Mouse (Mus musculus): ENCODE data around the gene Olfr1047.
"Not testable (repeated sequence)": the region's sequence is repeated elsewhere in the genome, so short reads cannot be mapped to it uniquely, and the experiment has no call there.

The Olfr1047 gene

GRCm38 (mm10) chr2:86231301-86231700, at the start of gene Olfr1047:
Olfr1047 (minus strand) TSS chr2:86231401.
- no peak for DNase-seq (ENCODE audit: low read depth, low spot score)

DNA sequence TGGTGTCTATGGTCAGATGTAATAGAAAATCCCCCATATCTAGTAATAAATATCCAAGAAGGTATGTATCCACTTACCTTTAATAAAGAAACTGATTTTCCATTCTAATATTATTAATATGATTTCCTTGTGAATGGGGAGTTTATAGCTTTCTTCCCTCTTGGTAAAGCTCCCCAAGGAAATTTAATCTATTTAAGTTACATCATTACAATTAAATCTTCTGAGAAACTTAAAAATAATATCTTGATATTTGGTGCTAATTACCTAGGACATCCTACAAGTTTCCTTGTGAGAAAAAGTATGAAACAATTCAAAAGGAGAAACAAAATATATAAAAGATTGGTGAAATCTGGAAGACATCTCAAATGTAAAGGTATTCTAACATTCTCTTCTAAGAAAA, 47.8 kb upstream of the Olfr1047 start, which contains the start of gene Olfr1051:
Olfr1051 (minus strand) TSS at position 101 of the 400 bp plus-strand sequence.
- DNase-seq (ENCODE audit: low read depth, low spot score), result not testable (repeated sequence)

DNA sequence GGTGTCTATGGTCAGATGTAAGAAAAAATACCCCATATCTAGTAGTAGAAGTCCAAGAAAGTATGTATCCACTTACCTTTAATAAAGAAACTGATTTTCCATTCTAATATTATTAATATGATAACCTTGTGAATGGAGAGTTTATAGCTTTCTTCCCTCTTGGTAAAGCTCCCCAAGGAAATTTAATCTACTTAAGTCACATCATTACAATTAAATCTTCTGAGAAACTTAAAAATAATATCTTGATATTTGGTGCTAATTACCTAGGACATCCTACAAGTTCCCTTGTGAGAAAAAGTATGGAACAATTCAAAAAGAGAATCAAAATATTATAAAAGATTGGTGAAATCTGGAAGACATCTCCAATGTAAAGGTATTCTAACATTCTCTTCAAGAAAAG, 27.0 kb upstream of the Olfr1047 start, which contains the start of gene Olfr1049:
Olfr1049 (minus strand) TSS at position 101 of the 400 bp plus-strand sequence.
- DNase-seq (ENCODE audit: low read depth, low spot score), result not testable (repeated sequence)

- DNase-seq (ENCODE audit: low read depth, low spot score), result no peak
Measured at GRCm38 (mm10) chr2:86240189-86240588, 9.0 kb upstream of the Olfr1047 start, which contains the start of gene Olfr1048. Olfr1048 (minus strand) TSS chr2:86240289.

- DNase-seq (ENCODE audit: low read depth, low spot score), result no peak
Measured at GRCm38 (mm10) chr2:86219214-86219613, 12.0 kb downstream of the Olfr1047 start, which contains the start of gene Olfr1046. Olfr1046 (minus strand) TSS chr2:86219314.

- DNase-seq (ENCODE audit: low read depth, low spot score), result no peak
Measured at GRCm38 (mm10) chr2:86202909-86203308, 28.3 kb downstream of the Olfr1047 start, which contains the start of gene Olfr1045. Olfr1045 (minus strand) TSS chr2:86203009.

DNA sequence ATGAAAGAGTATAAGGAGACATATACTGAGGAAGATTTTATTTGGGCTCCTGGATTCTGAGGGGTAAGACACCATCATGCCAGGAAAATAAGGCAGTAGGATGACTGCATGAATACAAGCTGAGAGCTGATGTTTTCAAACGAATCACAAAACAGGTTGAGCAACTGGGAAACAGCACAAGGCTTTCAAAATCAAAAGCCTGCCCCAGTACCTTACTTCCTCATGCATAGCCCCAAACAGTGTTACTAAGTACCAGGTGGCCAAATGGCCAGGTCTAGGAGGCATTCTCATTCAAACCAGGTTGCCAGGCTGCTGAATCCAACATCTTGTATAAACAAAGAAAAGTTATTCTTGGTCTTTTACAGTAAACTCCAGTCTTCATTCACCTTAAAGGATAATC, 35.3 kb downstream of the Olfr1047 start:
- DNase-seq (ENCODE audit: low read depth, low spot score), result no peak

DNA sequence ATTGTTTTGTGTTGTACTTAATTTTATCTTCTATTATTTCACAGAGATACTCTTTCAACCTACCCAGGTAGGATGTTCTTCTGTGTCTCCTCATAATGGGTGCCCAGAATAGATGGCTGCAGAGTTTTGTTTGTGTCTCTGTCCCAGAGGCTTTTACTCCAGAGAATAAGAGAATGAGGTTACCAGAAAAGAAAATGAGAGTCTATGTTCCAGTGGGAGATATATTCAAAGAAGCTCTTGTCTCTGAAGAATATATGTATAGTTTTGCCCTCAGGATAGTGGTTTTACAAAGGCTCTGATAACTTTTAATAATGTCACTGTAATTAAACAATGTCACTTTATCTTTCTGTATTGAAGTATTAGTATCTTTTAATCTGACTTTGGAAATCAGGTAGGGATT, 45.6 kb downstream of the Olfr1047 start, which contains the start of gene Olfr52:
Olfr52 (minus strand) TSS at position 101 of the 400 bp plus-strand sequence.
- no peak for DNase-seq (ENCODE audit: low read depth, low spot score)

DNA sequence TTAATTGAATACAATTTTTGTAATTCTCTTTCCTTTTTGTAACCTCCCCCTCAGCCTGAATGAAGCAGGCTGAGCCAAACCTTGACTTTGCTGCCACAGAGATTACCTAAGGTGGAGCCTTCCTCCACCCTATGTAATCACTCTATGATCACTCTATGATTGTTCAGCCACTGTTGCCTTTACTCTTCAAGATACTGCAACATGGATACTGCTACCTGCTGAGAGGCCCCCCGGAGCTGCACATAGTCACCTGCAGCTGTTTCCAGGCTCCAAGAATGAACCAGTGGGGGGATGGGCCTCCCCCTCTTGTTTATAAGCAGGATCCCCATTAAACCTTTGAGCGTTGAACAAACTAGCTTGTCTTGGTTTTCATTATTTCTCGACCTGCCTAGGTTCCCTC, 51.3 kb downstream of the Olfr1047 start:
- no peak for DNase-seq (ENCODE audit: low read depth, low spot score)

GRCm38 (mm10) chr2:86177720-86178119, 53.5 kb downstream of the Olfr1047 start, which contains the start of gene Olfr1044:
Olfr1044 (minus strand) TSS chr2:86177820.
- no peak for DNase-seq (ENCODE audit: low read depth, low spot score)
